Mouse (Mus musculus) lung, adult 2 months (tissue): ENCODE measurements around the gene Tmprss9.

Source experiments
- CTCF ChIP-seq: fragments of 200-500 bp; IDR thresholded peaks from 2 replicates; pipeline ENCODE4 v1.5.1; 2011; ENCODE audit warnings: mild to moderate bottlenecking, low read length, control low read depth; ENCODE audit not compliant: insufficient read depth
- POLR2A ChIP-seq: fragments of 200-500 bp; IDR thresholded peaks from 2 replicates; pipeline ENCODE4 v1.6.1; 2011; ENCODE audit warnings: low read depth, mild to moderate bottlenecking, control low read depth, low read length, borderline replicate concordance; ENCODE audit errors: extremely low read depth

- TF ChIP-seq CTCF (no peak), POLR2A (no peak)
Observed at GRCm38 (mm10) chr10:80899074-80899473, 27.4 kb downstream of the Tmprss9 start.
